Mouse (Mus musculus) neural tube, embryonic 14.5 days (tissue): Measurements from ENCODE around the gene Grik3. TPM values are rescaled to one million over a fixed set of nuclear protein-coding genes. Genes with fewer than 3 reads are reported as not detected.
"Not testable (repeated sequence)": the region's sequence is repeated elsewhere in the genome, so short reads cannot be mapped to it uniquely, and the experiment has no call there.

Experiments used
- ATAC-seq: fragments of 200-750 bp; cut with Nextera tagmentation; 2 replicates; pipeline ENCODE4 v1.8.0; 2017; ENCODE audit warnings: low read depth, mild to moderate bottlenecking, moderate TSS enrichment, moderate library complexity
- H3K27ac ChIP-seq: fragments of 300-500 bp; sonication (generic); 2 replicates; pipeline ENCODE4 v1.5.1; 2014; ENCODE audit warnings: low read depth, mild to moderate bottlenecking, control low read depth, low read length, moderate library complexity, mixed read lengths
- H3K27me3 ChIP-seq: fragments of 300-500 bp; sonication (generic); 2 replicates; pipeline ENCODE4 v1.6.1; 2014; ENCODE audit warnings: low read length; ENCODE audit not compliant: control insufficient read depth, insufficient read depth
- H3K36me3 ChIP-seq: fragments of 300-500 bp; sonication (generic); 2 replicates; pipeline ENCODE4 v1.6.1; 2014; ENCODE audit warnings: low read length, mixed read lengths; ENCODE audit not compliant: control insufficient read depth, insufficient read depth
- H3K4me1 ChIP-seq: fragments of 300-500 bp; sonication (generic); 2 replicates; pipeline ENCODE4 v1.6.1; 2014; ENCODE audit warnings: low read length; ENCODE audit not compliant: control insufficient read depth, insufficient read depth
- H3K4me2 ChIP-seq: fragments of 300-500 bp; sonication (generic); 2 replicates; pipeline ENCODE4 v1.6.1; 2014; ENCODE audit warnings: mild to moderate bottlenecking, low read depth, low read length, control low read depth
- H3K4me3 ChIP-seq: fragments of 300-500 bp; sonication (generic); 2 replicates; pipeline ENCODE4 v1.5.1; 2014; ENCODE audit warnings: low read depth, low read length, control low read depth, mixed read lengths
- H3K9ac ChIP-seq: fragments of 300-500 bp; sonication (generic); replicated peaks from 2 replicates; pipeline ENCODE4 v1.6.1; 2014; ENCODE audit warnings: low read depth, mild to moderate bottlenecking, control low read depth, low read length, mixed read lengths
- H3K9me3 ChIP-seq: fragments of 300-500 bp; sonication (generic); 2 replicates; pipeline ENCODE4 v1.6.1; 2016; ENCODE audit warnings: low read length; ENCODE audit not compliant: control insufficient read depth
- WGBS: fragments of 180-500 bp; shearing (Covaris S2); extraction: QIAGEN DNeasy Blood & Tissue Kit; methylation state at CpG from one replicate; pipeline ENCODE4 v1.1.7; 2014; 5-methylcytosine and 5-hydroxymethylcytosine counted together
- polyA plus RNA-seq: library from polyadenylated mRNA; unstranded; fragments of >200 nt; fragmentation: Nextera tagmentation; extraction: Ambion mirVana; gene quantifications from 2 replicates; pipeline ENCODE4 v1.2.1, GENCODE M21; 2014

Grik3 gene
- polyA plus RNA-seq, 1 experiment from 2014 or later: 8.0 TPM

DNA sequence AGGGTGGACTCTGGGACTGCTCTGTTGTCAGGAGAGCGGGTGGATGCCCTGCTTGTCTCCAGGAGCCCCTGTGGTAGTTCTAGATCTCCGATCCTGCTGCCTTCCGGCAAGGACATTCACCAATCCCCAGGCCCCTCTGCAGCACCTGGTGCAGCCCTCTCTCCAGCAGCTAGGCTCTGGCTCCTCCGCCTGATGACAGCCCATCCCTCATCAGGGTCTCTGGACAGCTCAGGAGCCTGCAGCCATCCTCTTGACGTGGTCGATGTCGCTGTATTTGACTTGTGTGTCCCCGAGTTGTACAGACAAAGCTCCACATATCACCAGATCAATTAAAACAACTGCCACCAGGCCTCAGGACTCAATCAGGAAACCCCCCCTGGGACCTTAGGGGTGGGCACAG, 110.1 kb downstream of the Grik3 start:
- Histone ChIP-seq H3K9ac (no peak overlapping the region), H3K4me1 (0 out of 2 replicates have a peak, but pooled peaks cover 3% of the 10 kb centered on the region), H3K27ac (no peak overlapping the region), H3K4me2 (no peak overlapping the region), H3K4me3 (no peak overlapping the region), H3K9me3 (no peaks in the 10 kb centered on the region), H3K36me3 (no peaks in the 10 kb centered on the region), H3K27me3 (no peaks in the 10 kb centered on the region)
- WGBS: 47% methylated on average over 8 of the region's 8 CpGs
- no peak for ATAC-seq

DNA sequence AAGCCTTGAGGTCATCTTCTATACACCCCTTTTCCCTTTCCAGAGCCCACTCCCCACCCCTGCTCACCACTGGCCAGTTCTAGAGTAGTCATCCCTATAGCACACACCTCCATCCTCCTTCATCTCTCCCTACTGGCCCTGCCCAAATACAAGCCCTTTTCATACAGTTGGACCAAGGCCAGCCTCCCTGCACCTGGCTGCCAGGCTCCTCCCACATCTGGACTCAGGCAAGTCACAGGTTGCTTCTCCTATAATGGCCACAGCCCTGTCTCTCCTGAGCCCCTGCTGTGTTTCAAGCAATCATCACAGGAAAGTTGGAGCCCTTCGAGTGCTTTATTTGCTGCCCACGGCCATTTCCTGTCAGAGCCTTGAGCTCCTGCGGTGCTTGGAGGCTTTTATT, 110.8 kb downstream of the Grik3 start:
- 6% methylated on average over 3 of the region's 3 CpGs for WGBS
- Histone ChIP-seq H3K36me3 (no peaks in the 10 kb centered on the region), H3K4me3 (no peak overlapping the region), H3K27ac (no peak overlapping the region), H3K4me2 (no peak overlapping the region), H3K9ac (no peak overlapping the region), H3K27me3 (no peaks in the 10 kb centered on the region), H3K4me1 (0 out of 2 replicates have a peak, but pooled peaks cover 3% of the 10 kb centered on the region), H3K9me3 (no peaks in the 10 kb centered on the region)
- ATAC-seq: no peak

GRCm38 (mm10) chr4:125604494-125604893, 114.0 kb downstream of the Grik3 start:
- no peak overlapping the region for H3K4me2 ChIP-seq
- no peaks in the 10 kb centered on the region for H3K36me3 ChIP-seq
- no peaks in the 10 kb centered on the region for H3K9me3 ChIP-seq
- WGBS: 51% methylated on average over 7 of the region's 7 CpGs
- no peak overlapping the region for H3K27ac ChIP-seq
- no peak overlapping the region for H3K4me3 ChIP-seq
- 0 out of 2 replicates have a peak, but pooled peaks cover 3% of the 10 kb centered on the region for H3K4me1 ChIP-seq
- no peak for ATAC-seq
- H3K9ac ChIP-seq: no peak overlapping the region
- H3K27me3 ChIP-seq: no peaks in the 10 kb centered on the region

GRCm38 (mm10) chr4:125606147-125606546, 115.6 kb downstream of the Grik3 start:
- Histone ChIP-seq H3K27ac (no peak overlapping the region), H3K9me3 (no peaks in the 10 kb centered on the region), H3K4me3 (no peak overlapping the region), H3K27me3 (no peaks in the 10 kb centered on the region), H3K36me3 (no peaks in the 10 kb centered on the region), H3K4me1 (no peaks in the 10 kb centered on the region), H3K9ac (no peak overlapping the region), H3K4me2 (no peak overlapping the region)
- no peak for ATAC-seq
- 88% methylated on average over 6 of the region's 6 CpGs for WGBS

- no peaks in the 10 kb centered on the region for H3K4me1 ChIP-seq
These were observed 117.0 kb downstream of the Grik3 start for GRCm38 (mm10) chr4:125607397-125608042.

DNA sequence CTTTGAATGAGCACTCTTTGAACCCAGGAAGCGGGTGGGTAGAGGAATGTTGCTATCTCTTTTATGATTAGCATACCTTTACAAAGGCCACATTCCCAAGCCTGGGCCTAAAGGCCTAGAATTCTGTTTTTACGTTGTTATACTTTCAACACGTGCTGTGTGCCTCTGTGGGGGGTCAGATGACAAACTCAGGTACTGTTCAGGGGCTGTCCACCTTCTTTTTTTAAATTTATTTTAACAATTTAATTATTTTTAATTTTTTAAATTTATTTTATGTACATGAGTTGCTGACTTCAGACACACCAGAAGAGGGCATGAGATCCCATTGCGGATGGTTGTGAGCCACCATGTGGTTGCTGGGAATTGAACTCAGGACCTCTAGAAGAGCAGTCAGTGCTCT, 118.4 kb downstream of the Grik3 start:
- not testable (repeated sequence) for H3K27ac ChIP-seq, H3K27me3 ChIP-seq, H3K4me1 ChIP-seq, H3K4me3 ChIP-seq, H3K36me3 ChIP-seq, H3K4me2 ChIP-seq, H3K9ac ChIP-seq, H3K9me3 ChIP-seq, ATAC-seq
- WGBS: 39% methylated on average over 3 of the region's 4 CpGs

More at GRCm38 (mm10) chr4:125607397-125608042, 117.0 kb downstream of the Grik3 start:
- 66% methylated on average over 10 of the region's 10 CpGs for WGBS
- Histone ChIP-seq H3K4me2 (no peak overlapping the region), H3K9ac (no peak overlapping the region), H3K9me3 (no peaks in the 10 kb centered on the region), H3K4me3 (no peak overlapping the region), H3K27me3 (no peaks in the 10 kb centered on the region), H3K36me3 (no peaks in the 10 kb centered on the region), H3K27ac (no peak overlapping the region)
- no peak for ATAC-seq

- no peak for ATAC-seq
- no peaks in the 10 kb centered on the region for H3K9me3 ChIP-seq
- H3K9ac ChIP-seq: no peak overlapping the region
- H3K36me3 ChIP-seq: no peaks in the 10 kb centered on the region
- H3K4me2 ChIP-seq: no peak overlapping the region
- no peak overlapping the region for H3K4me3 ChIP-seq
- no peak overlapping the region for H3K27ac ChIP-seq
- H3K4me1 ChIP-seq: no peaks in the 10 kb centered on the region
- H3K27me3 ChIP-seq: no peaks in the 10 kb centered on the region
- WGBS: 48% methylated on average over 21 of the region's 21 CpGs
These were observed 119.1 kb downstream of the Grik3 start for GRCm38 (mm10) chr4:125609320-125610306.

DNA sequence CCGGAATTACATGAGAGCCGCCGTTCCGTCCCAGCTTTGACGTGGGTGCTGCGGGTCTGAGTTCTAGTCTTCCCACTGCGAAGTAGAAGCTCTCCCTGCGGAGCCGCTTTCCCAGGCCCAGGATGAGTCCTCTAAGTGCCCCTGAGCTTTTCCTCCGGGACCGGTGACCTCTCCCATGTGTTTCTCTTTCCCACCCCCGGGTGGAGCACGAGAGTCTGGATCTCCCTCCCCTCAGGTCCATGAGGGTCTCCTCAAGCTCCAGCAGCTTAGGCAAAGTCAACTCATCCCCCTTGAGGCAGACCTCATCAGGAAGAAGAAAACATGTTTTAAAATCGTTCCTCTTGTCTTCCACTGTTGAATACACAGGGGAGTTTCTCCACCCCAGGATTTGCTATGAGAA, 127.4 kb downstream of the Grik3 start:
- ATAC-seq: no peak
- H3K27ac ChIP-seq: no peak overlapping the region

More for the DNA sequence above, 127.4 kb downstream of the Grik3 start:
- Histone ChIP-seq H3K27me3 (no peaks in the 10 kb centered on the region), H3K4me1 (no peaks in the 10 kb centered on the region), H3K4me3 (no peak overlapping the region), H3K9ac (no peak overlapping the region), H3K4me2 (no peak overlapping the region), H3K9me3 (no peaks in the 10 kb centered on the region), H3K36me3 (no peaks in the 10 kb centered on the region)
- WGBS: 86% methylated on average over 14 of the region's 14 CpGs
